Mouse (Mus musculus) small intestine, adult 2 months (tissue): ENCODE measurements around the gene Gm136. TPM values are rescaled to one million over a fixed set of nuclear protein-coding genes. Genes with fewer than 3 reads are reported as not detected.

ENCODE experiments used
- H3K27ac ChIP-seq: fragments of 200-500 bp; 2 replicates; pipeline ENCODE4 v1.5.1; 2012; ENCODE audit warnings: low read depth, low read length, control low read depth, inconsistent platforms; ENCODE audit not compliant: insufficient read depth
- H3K27me3 ChIP-seq: fragments of 200-500 bp; 2 replicates; pipeline ENCODE4 v1.6.1; 2012; ENCODE audit warnings: mild to moderate bottlenecking, moderate library complexity, low read length, inconsistent platforms; ENCODE audit not compliant: control insufficient read depth, insufficient read depth
- H3K36me3 ChIP-seq: fragments of 200-500 bp; 2 replicates; pipeline ENCODE4 v1.6.1; 2012; ENCODE audit warnings: mild to moderate bottlenecking, low read length, control low read depth, inconsistent platforms; ENCODE audit not compliant: control insufficient read depth, insufficient read depth
- H3K4me1 ChIP-seq: fragments of 200-500 bp; 2 replicates; pipeline ENCODE4 v1.6.1; 2012; ENCODE audit warnings: low read length, inconsistent platforms, mixed read lengths; ENCODE audit not compliant: control insufficient read depth, insufficient read depth, insufficient read length
- H3K4me3 ChIP-seq: fragments of 200-500 bp; 2 replicates; pipeline ENCODE4 v1.5.1; 2012; ENCODE audit warnings: low read depth, mild to moderate bottlenecking, control low read depth, inconsistent platforms, low read length, moderate library complexity
- CTCF ChIP-seq: fragments of 200-500 bp; IDR thresholded peaks from 2 replicates; pipeline ENCODE4 v1.5.1; 2012; ENCODE audit warnings: low read depth, mild to moderate bottlenecking, control low read depth, inconsistent platforms, low read length, moderate library complexity, mixed read lengths; ENCODE audit not compliant: insufficient replicate concordance, insufficient read length; ENCODE audit errors: extremely low read depth
- POLR2A ChIP-seq: fragments of 200-500 bp; IDR thresholded peaks from 2 replicates; pipeline ENCODE4 v1.6.1; 2012; ENCODE audit warnings: low read depth, mild to moderate bottlenecking, control low read depth, inconsistent platforms, low read length, moderate library complexity
- WGBS: fragments of 180-500 bp; shearing (Covaris S2); methylation state at CpG from one replicate; pipeline ENCODE4 v1.1.7; 2018; 5-methylcytosine and 5-hydroxymethylcytosine counted together
- polyA plus RNA-seq: library from polyadenylated mRNA; depleted of rRNA; stranded (reverse); fragments of >200 nt; gene quantifications from 2 replicates; pipeline ENCODE4 v1.2.3, GENCODE M21; 2012; rRNA removed

Gene Gm136
- polyA plus RNA-seq, 1 experiment = not detected

DNA sequence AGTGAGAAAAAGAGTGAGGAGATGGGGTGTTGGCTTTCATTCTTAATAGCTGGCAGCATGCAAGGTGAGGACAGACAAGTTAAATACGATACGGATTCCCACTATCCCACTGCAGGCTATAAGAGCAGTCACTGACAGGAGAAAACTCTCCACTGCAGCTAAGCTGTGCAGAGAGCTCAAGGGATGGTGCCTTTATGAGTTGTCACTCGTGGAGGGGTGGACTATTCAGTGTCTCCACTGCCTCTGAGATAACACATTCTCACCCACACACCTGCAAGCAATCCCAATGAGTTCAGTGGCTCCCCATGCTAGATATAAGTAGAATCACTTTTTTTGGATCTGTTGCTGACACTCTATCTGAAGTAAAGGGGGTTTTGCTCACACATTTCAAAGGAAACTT lies 47.9 kb downstream of the Gm136 start:
- Histone ChIP-seq H3K27ac (no peak overlapping the region), H3K4me1 (no peaks in the 10 kb centered on the region), H3K36me3 (no peaks in the 10 kb centered on the region), H3K27me3 (no peaks in the 10 kb centered on the region), H3K4me3 (no peak overlapping the region)
- TF ChIP-seq POLR2A (no peak), CTCF (no peak)
- 73% methylated on average over 3 of the region's 3 CpGs for WGBS

DNA sequence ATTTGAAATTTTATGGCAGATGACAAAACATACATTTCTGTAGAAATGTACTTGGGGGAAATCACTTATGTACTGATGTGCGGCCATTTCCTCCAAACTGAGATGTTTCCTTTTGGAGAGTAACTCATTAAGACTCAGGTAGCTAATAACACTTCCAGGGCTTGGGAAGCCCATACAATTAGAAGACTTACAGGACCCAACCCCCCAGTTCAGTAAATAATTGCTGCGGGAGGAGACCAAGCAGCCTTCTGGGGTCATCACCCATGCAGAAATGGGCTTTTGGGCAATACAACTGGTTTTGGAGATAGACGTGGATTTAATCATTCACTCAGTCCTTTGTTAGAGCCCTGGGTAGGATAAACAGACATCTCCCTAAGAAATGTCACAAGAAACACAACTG lies 48.8 kb downstream of the Gm136 start:
- TF ChIP-seq CTCF = no peak
- Histone ChIP-seq H3K36me3 (no peaks in the 10 kb centered on the region), H3K27me3 (no peaks in the 10 kb centered on the region), H3K27ac (no peak overlapping the region), H3K4me1 (no peaks in the 10 kb centered on the region), H3K4me3 (no peak overlapping the region)
- WGBS = 50% methylated on average over 3 of the region's 3 CpGs

DNA sequence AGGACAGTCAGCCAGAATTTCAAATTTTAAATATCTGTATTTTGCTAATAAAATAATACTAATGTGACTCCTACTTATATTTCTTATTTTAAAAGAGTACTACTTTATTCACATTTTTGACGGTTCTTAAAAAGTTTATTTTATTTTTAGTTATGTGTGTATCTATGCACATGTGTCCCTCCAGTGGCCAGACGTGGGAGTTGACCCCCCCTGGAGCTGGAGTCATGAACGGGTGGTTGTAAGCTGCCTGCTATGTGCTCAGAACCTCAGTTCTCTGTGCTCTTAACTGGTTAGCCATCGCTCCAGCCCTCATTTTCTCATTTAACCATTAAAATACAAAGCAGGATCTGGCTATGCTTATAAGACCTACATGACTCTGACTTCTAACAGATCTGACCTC lies 53.0 kb downstream of the Gm136 start:
- Histone ChIP-seq H3K4me1 (no peaks in the 10 kb centered on the region), H3K27me3 (no peaks in the 10 kb centered on the region), H3K36me3 (no peaks in the 10 kb centered on the region), H3K27ac (no peak overlapping the region), H3K4me3 (no peak overlapping the region)
- TF ChIP-seq CTCF = no peak
- no peak for TF ChIP-seq POLR2A
- WGBS = 64% methylated on average over 4 of the region's 4 CpGs

DNA sequence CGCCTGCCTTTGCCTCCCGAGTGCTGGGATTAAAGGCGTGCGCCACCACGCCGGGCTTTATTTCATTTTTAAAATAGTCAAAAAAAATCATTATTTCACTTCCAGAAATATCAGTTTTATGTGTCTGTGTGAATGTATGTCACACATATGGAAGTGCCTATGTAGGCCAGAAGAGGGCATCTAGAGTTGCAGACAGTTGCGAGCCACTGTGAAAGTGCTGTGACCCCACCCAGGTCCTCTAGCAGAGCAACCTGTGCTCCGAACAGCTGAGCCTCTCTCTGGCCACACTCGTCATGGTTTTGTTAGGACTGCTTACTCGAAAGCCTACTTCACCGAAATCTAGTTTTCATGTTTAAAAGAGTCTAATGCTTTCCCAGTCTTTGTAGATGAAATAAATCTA lies 53.8 kb downstream of the Gm136 start:
- H3K4me3 ChIP-seq = no peak overlapping the region
- H3K4me1 ChIP-seq = no peaks in the 10 kb centered on the region
- no peaks in the 10 kb centered on the region for H3K36me3 ChIP-seq
- WGBS = 97% methylated on average over 11 of the region's 11 CpGs
- no peak for TF ChIP-seq CTCF
- no peak for TF ChIP-seq POLR2A
- no peaks in the 10 kb centered on the region for H3K27me3 ChIP-seq
- no peak overlapping the region for H3K27ac ChIP-seq

DNA sequence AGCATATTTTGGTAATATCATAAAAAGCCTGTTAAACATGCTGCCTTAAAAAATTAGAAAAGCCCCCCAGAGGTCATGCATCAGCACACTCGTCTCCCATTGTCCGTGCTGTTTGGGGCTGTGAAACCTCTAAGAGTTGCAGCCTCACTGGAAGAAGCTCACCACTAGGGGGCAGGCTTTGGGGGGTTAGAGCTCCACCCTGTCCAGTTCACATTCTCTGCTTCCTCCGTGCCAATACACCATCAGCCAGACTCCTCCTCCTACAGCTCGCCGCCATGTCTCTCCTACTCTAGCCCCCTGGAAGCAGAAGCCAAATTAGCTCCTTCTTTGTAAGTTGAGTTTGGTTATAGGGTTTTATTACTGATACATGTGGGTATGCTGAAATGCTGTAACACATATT lies 54.5 kb downstream of the Gm136 start:
- H3K36me3 ChIP-seq = no peaks in the 10 kb centered on the region
- no peaks in the 10 kb centered on the region for H3K27me3 ChIP-seq
- WGBS = 52% methylated on average over 5 of the region's 5 CpGs
- H3K4me3 ChIP-seq = no peak overlapping the region
- H3K27ac ChIP-seq = no peak overlapping the region
- peak; percentile 75; the same call in 1 of the 2 replicates for TF ChIP-seq CTCF
- no peak for TF ChIP-seq POLR2A
- H3K4me1 ChIP-seq = no peaks in the 10 kb centered on the region

Other genes starting within 250 kb of the Gm136 start
- 6.7 and 19.5 TPM in 2 replicates for gene Akirin2, start 205.3 kb downstream of the Gm136 start, polyA plus RNA-seq
- gene Orc3, start 141.3 kb downstream of the Gm136 start, polyA plus RNA-seq = 1.9 and 3.4 TPM in 2 replicates
- gene Rars2, start 141.3 kb downstream of the Gm136 start, polyA plus RNA-seq = 3.0 and 5.6 TPM in 2 replicates
- gene Slc35a1, start 68.8 kb downstream of the Gm136 start, polyA plus RNA-seq = 5.4 and 5.5 TPM in 2 replicates
- gene Cfap206, start 26.1 kb downstream of the Gm136 start, polyA plus RNA-seq = not detected in 2 replicates
- gene Smim8, start 22.2 kb upstream of the Gm136 start, polyA plus RNA-seq = 0.41 and 0.66 TPM in 2 replicates
- gene Zfp292, start 126.7 kb upstream of the Gm136 start, polyA plus RNA-seq = 0.30 and 0.94 TPM in 2 replicates
- gene Cga, start 137.5 kb upstream of the Gm136 start, polyA plus RNA-seq = 0.17 TPM in 1 of 2 replicates, not detected in the other